ENCODE assay signal across 15 mouse cellular contexts in the genomic region with DNA sequence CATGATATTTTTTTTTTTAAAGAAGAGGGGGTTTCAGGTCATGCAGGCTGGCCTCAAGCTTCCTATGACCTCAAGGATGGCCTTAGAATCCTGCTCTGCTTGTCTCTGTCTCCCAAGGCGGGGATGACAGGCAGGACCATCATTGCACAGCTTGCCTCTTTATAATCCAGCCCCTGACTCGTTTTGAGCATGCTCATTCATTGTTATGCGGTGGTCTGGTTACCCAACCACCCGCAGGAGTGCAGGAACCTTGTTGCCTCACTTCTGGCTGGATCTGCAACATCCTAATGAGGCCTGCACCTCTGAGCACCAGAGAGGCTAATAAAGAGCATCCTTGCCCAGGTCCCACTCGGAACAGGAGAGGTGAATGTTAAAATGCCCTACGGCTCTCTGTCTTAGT.
DNase-seq lines count a peak whose midpoint lies in the region; ATAC-seq and TF ChIP-seq lines count a peak whose summit lies in the region.
"Had no signal": no experiment of that assay in that cellular context is flagged by ENCODE, and none has a peak within 500 bp of the region (broad histone marks: within the 10 kb centered on the region; RNA-seq: fewer than 3 reads in every experiment).

No protein-coding gene starts in this region.

- H3K27me3 ChIP-seq in hindbrain, embryonic 10.5 days (ENCODE audit: insufficient read depth, poor library complexity, severe bottlenecking), result peaks cover 6% of the 10 kb centered on the region; the same call in 1 of the 2 replicates
- no peaks in the 10 kb centered on the region for H3K27me3 ChIP-seq in hindbrain, embryonic 11.5 days (ENCODE audit: control insufficient read depth, insufficient read depth, low read length)
- H3K27me3 ChIP-seq in forebrain, embryonic 14.5 days (replicated peaks; ENCODE audit: control insufficient read depth, insufficient read depth, low read length), result no peaks in the 10 kb centered on the region
- H3K27me3 ChIP-seq in limb, embryonic 12.5 days, result no peaks in the 10 kb centered on the region
- H3K27me3 ChIP-seq: limb, embryonic 15.5 days; lung, embryonic 15.5 days had no signal

- no peak overlapping the region for H3K4me2 ChIP-seq in hindbrain, embryonic 11.5 days (replicated peaks; ENCODE audit: low read depth, low read length)
- H3K4me2 ChIP-seq in forebrain, embryonic 14.5 days (ENCODE audit: low read length), result no peak overlapping the region
- no peak overlapping the region for H3K4me2 ChIP-seq in limb, embryonic 12.5 days
- H3K4me2 ChIP-seq: limb, embryonic 15.5 days; lung, embryonic 15.5 days had no signal

- H3K27ac ChIP-seq in hindbrain, embryonic 10.5 days, result peak overlapping the region; percentile 81; the same call in 1 of the 2 replicates
- H3K27ac ChIP-seq in hindbrain, embryonic 11.5 days (ENCODE audit: low read depth, low read length), result no peak overlapping the region
- peak overlapping the region; percentile 56; the same call in 1 of the 2 replicates for H3K27ac ChIP-seq in forebrain, embryonic 14.5 days (ENCODE audit: low read depth, low read length)
- H3K27ac ChIP-seq in limb, embryonic 12.5 days, result peak overlapping the region; percentile 50
- peak overlapping the region; percentile 64 for H3K27ac ChIP-seq in olfactory bulb, adult 2 months (ENCODE audit: insufficient read depth, low read depth, low read length)
- H3K27ac ChIP-seq: kidney, postnatal 0 days; lung, embryonic 15.5 days had no signal

- TF ChIP-seq CTCF in olfactory bulb, adult 2 months (IDR thresholded peaks at IDR 0.05; ENCODE audit: insufficient read depth, low read depth, low read length), result no peak

- no peak for DNase-seq in hindbrain, embryonic 10.5 days (ENCODE audit: low spot score)
- no peak for DNase-seq in hindbrain, embryonic 11.5 days (ENCODE audit: low spot score)
- DNase-seq in forebrain, embryonic 14.5 days (ENCODE audit: low spot score), result no peak
- DNase-seq in embryo, embryonic 11 days, result no peak
- DNase-seq in adrenal gland, adult 2 months, result no peak
- DNase-seq in layer of hippocampus, adult 18-20 months (ENCODE audit: low spot score in 2 of 2), result no peak
- DNase-seq: B cell, adult 2 months; cerebellum, postnatal 14 days; gastrocnemius, postnatal 14 days; right cerebral cortex, postnatal 25 days had no signal

- no peak overlapping the region for H3K4me3 ChIP-seq in hindbrain, embryonic 10.5 days
- no peak overlapping the region for H3K4me3 ChIP-seq in hindbrain, embryonic 11.5 days (ENCODE audit: low read depth, low read length)
- H3K4me3 ChIP-seq in forebrain, embryonic 14.5 days (ENCODE audit: low read depth, low read length), result no peak overlapping the region
- H3K4me3 ChIP-seq in limb, embryonic 12.5 days (replicated peaks), result no peak overlapping the region
- H3K4me3 ChIP-seq in olfactory bulb, adult 2 months (ENCODE audit: insufficient read depth, low read depth, low read length), result no peak overlapping the region
- H3K4me3 ChIP-seq: limb, embryonic 15.5 days; lung, embryonic 15.5 days had no signal

- H3K36me3 ChIP-seq in hindbrain, embryonic 10.5 days, result no peaks in the 10 kb centered on the region
- H3K36me3 ChIP-seq in hindbrain, embryonic 11.5 days (ENCODE audit: control insufficient read depth, insufficient read depth, low read length), result no peaks in the 10 kb centered on the region
- H3K36me3 ChIP-seq in forebrain, embryonic 14.5 days (ENCODE audit: control insufficient read depth, insufficient read depth, low read length), result no peaks in the 10 kb centered on the region
- H3K36me3 ChIP-seq in limb, embryonic 12.5 days, result no peaks in the 10 kb centered on the region
- H3K36me3 ChIP-seq: limb, embryonic 15.5 days; lung, embryonic 15.5 days had no signal

- H3K9ac ChIP-seq in hindbrain, embryonic 11.5 days (ENCODE audit: low read depth, low read length), result no peak overlapping the region
- H3K9ac ChIP-seq in forebrain, embryonic 14.5 days (ENCODE audit: low read length), result no peak overlapping the region
- no peak overlapping the region for H3K9ac ChIP-seq in limb, embryonic 12.5 days (replicated peaks)
- H3K9ac ChIP-seq: limb, embryonic 15.5 days; lung, embryonic 15.5 days had no signal

- TF ChIP-seq POLR2A in olfactory bulb, adult 2 months (IDR thresholded peaks at IDR 0.05; ENCODE audit: insufficient read depth, low read depth, low read length), result no peak

- H3K9me3 ChIP-seq in hindbrain, embryonic 10.5 days, result no peaks in the 10 kb centered on the region
- H3K9me3 ChIP-seq in hindbrain, embryonic 11.5 days (ENCODE audit: control insufficient read depth, low read length), result no peaks in the 10 kb centered on the region
- H3K9me3 ChIP-seq in forebrain, embryonic 14.5 days (replicated peaks; ENCODE audit: control insufficient read depth, low read length), result no peaks in the 10 kb centered on the region
- H3K9me3 ChIP-seq in limb, embryonic 12.5 days, result no peaks in the 10 kb centered on the region
- H3K9me3 ChIP-seq: limb, embryonic 15.5 days; lung, embryonic 15.5 days had no signal

- H3K4me1 ChIP-seq in hindbrain, embryonic 10.5 days (replicated peaks), result peaks cover 81% of the 10 kb centered on the region
- peaks cover 29% of the 10 kb centered on the region for H3K4me1 ChIP-seq in hindbrain, embryonic 11.5 days (replicated peaks; ENCODE audit: control insufficient read depth, insufficient read depth, low read length)
- peaks cover 58% of the 10 kb centered on the region for H3K4me1 ChIP-seq in forebrain, embryonic 14.5 days (ENCODE audit: control insufficient read depth, insufficient read depth, low read length)
- peaks cover 55% of the 10 kb centered on the region for H3K4me1 ChIP-seq in limb, embryonic 12.5 days (replicated peaks)
- peaks cover 60% of the 10 kb centered on the region for H3K4me1 ChIP-seq in olfactory bulb, adult 2 months (ENCODE audit: control insufficient read depth, insufficient read depth, low read length)

- 52% methylated on average over 6 of the region's 6 CpGs for WGBS in hindbrain, embryonic 10.5 days
- 50% methylated on average over 6 of the region's 6 CpGs for WGBS in hindbrain, embryonic 11.5 days
- 43% methylated on average over 6 of the region's 6 CpGs for WGBS in forebrain, embryonic 14.5 days
- 59% methylated on average over 6 of the region's 6 CpGs for WGBS in limb, embryonic 12.5 days
- WGBS in olfactory bulb, adult 2 months, result 52% methylated on average over 6 of the region's 6 CpGs

- no peak for ATAC-seq in hindbrain, embryonic 11.5 days (ENCODE audit: low FRiP score)
- no peak for ATAC-seq in forebrain, embryonic 14.5 days
- ATAC-seq in limb, embryonic 12.5 days (ENCODE audit: insufficient number of reproducible peaks, insufficient read depth, low FRiP score, low TSS enrichment, low read depth), result no peak
